Mouse (Mus musculus): Measurements from ENCODE around the gene Erbb2. TPM values are rescaled to one million over a fixed set of nuclear protein-coding genes. Genes with fewer than 3 reads are reported as not detected.

Gene Erbb2
- polyA plus RNA-seq, 1 experiment: 4.0 TPM

- no peak for DNase-seq (ENCODE audit: low read depth in 1 of 2, low spot score in 2 of 2)
- 79% methylated on average over 9 of the region's 9 CpGs for WGBS
- Histone ChIP-seq H3K4me1 (ENCODE audit: control insufficient read depth, insufficient read depth, insufficient read length) (no peaks in the 10 kb centered on the region), H3K27ac (ENCODE audit: insufficient read depth, low read length) (no peak overlapping the region), H3K4me3 (ENCODE audit: extremely low read depth, insufficient read depth, insufficient read length) (no peak overlapping the region), H3K36me3 (ENCODE audit: control insufficient read depth, insufficient read depth, low read length) (no peaks in the 10 kb centered on the region), H3K27me3 (ENCODE audit: control insufficient read depth, insufficient read depth, low read length) (no peaks in the 10 kb centered on the region)
- TF ChIP-seq POLR2A (IDR thresholded peaks at IDR 0.05; ENCODE audit: low read depth, low read length): no peak
Measured at GRCm38 (mm10) chr11:98431743-98432502, 19.7 kb downstream of the Erbb2 start.

GRCm38 (mm10) chr11:98435723-98436122, 23.5 kb downstream of the Erbb2 start:
- TF ChIP-seq CTCF (IDR thresholded peaks at IDR 0.05; ENCODE audit: extremely low read depth, insufficient read depth, insufficient read length, insufficient replicate concordance) (no peak), POLR2A (IDR thresholded peaks at IDR 0.05; ENCODE audit: low read depth, low read length) (no peak)
- no peak for DNase-seq (ENCODE audit: low read depth in 1 of 2, low spot score in 2 of 2)
- WGBS: 87% methylated on average over 9 of the region's 9 CpGs
- H3K4me1 ChIP-seq (ENCODE audit: control insufficient read depth, insufficient read depth, insufficient read length): peaks cover 3% of the 10 kb centered on the region; the same call in 1 of the 2 replicates
- no peak overlapping the region for H3K4me3 ChIP-seq (ENCODE audit: extremely low read depth, insufficient read depth, insufficient read length)
- no peaks in the 10 kb centered on the region for H3K36me3 ChIP-seq (ENCODE audit: control insufficient read depth, insufficient read depth, low read length)
- no peaks in the 10 kb centered on the region for H3K27me3 ChIP-seq (ENCODE audit: control insufficient read depth, insufficient read depth, low read length)
- H3K27ac ChIP-seq (ENCODE audit: insufficient read depth, low read length): no peak overlapping the region

DNA sequence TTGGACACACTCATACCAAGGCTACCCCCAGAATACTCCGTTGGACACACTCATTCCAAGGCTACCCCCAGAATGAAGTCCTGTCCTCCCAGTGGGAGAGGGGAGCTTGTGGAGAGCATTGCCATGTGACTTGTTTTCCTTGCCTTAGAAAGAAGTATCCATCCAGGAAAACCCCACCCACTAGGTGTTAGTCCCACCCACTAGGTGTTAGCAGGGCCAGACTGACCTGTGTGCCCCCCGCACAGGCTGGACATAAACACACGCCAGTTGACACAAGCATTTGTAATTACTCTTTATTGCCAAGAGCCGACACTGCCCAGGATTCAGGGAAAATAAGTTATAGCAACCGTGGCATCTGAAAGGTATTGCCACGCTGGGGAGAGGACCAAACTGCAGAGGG, 25.2 kb downstream of the Erbb2 start:
- Histone ChIP-seq H3K36me3 (ENCODE audit: control insufficient read depth, insufficient read depth, low read length) (no peaks in the 10 kb centered on the region), H3K4me1 (ENCODE audit: control insufficient read depth, insufficient read depth, insufficient read length) (peaks cover 3% of the 10 kb centered on the region; the same call in 1 of the 2 replicates), H3K27ac (ENCODE audit: insufficient read depth, low read length) (no peak overlapping the region), H3K4me3 (ENCODE audit: extremely low read depth, insufficient read depth, insufficient read length) (no peak overlapping the region), H3K27me3 (ENCODE audit: control insufficient read depth, insufficient read depth, low read length) (no peaks in the 10 kb centered on the region)
- DNase-seq (ENCODE audit: low read depth in 1 of 2, low spot score in 2 of 2): no peak
- TF ChIP-seq POLR2A (IDR thresholded peaks at IDR 0.05; ENCODE audit: low read depth, low read length) (no peak), CTCF (IDR thresholded peaks at IDR 0.05; ENCODE audit: extremely low read depth, insufficient read depth, insufficient read length, insufficient replicate concordance) (no peak)
- WGBS: 94% methylated on average over 6 of the region's 6 CpGs

GRCm38 (mm10) chr11:98438331-98439158, 26.3 kb downstream of the Erbb2 start, which contains the start of gene Mien1:
TSS of gene Mien1 (minus strand) at chr11:98438991.
- TF ChIP-seq CTCF (IDR thresholded peaks at IDR 0.05; ENCODE audit: extremely low read depth, insufficient read depth, insufficient read length, insufficient replicate concordance) (peak; percentile 70; the same call in 1 of the 2 replicates), POLR2A (IDR thresholded peaks at IDR 0.05; ENCODE audit: low read depth, low read length) (peak; percentile 48; the same call in 1 of the 2 replicates)
- peak within 1 kb of the TSS; percentile 87 for H3K27ac ChIP-seq (ENCODE audit: insufficient read depth, low read length)
- WGBS: 3% methylated on average over 43 of the region's 43 CpGs
- H3K4me3 ChIP-seq (ENCODE audit: extremely low read depth, insufficient read depth, insufficient read length): peak within 1 kb of the TSS; percentile 94
- peak; percentile 86 to 89 for DNase-seq (ENCODE audit: low read depth in 1 of 2, low spot score in 2 of 2)
- peaks cover 3% of the 10 kb centered on the region; the same call in 1 of the 2 replicates for H3K4me1 ChIP-seq (ENCODE audit: control insufficient read depth, insufficient read depth, insufficient read length)
- H3K27me3 ChIP-seq (ENCODE audit: control insufficient read depth, insufficient read depth, low read length): no peaks in the 10 kb centered on the region
- no peaks in the 10 kb centered on the region for H3K36me3 ChIP-seq (ENCODE audit: control insufficient read depth, insufficient read depth, low read length)

DNA sequence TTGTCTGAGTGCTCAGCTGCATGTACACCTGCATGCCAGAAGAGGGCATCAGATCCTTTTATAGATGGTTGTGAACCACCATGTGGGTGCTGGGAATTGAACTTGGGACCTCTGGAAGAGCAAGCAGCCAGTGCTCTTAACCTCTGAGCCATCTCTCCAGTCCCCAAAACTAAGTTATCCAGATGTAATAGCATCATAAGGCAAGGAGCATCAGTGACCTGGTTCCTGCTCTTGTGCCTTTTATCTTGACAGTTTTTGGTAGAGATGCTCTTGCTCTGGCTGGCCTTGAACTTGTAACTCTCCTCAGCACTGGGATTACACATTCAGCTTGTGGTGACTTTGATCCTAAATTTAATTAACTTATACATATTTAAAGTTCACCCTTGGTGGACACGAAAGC, 31.4 kb downstream of the Erbb2 start:
- no peak for DNase-seq (ENCODE audit: low read depth in 1 of 2, low spot score in 2 of 2)
- H3K27me3 ChIP-seq (ENCODE audit: control insufficient read depth, insufficient read depth, low read length): no peaks in the 10 kb centered on the region
- no peak overlapping the region for H3K27ac ChIP-seq (ENCODE audit: insufficient read depth, low read length)
- H3K4me3 ChIP-seq (ENCODE audit: extremely low read depth, insufficient read depth, insufficient read length): no peak overlapping the region
- TF ChIP-seq POLR2A (IDR thresholded peaks at IDR 0.05; ENCODE audit: low read depth, low read length) (no peak), CTCF (IDR thresholded peaks at IDR 0.05; ENCODE audit: extremely low read depth, insufficient read depth, insufficient read length, insufficient replicate concordance) (no peak)
- peaks cover 8% of the 10 kb centered on the region; the same call in 1 of the 2 replicates for H3K4me1 ChIP-seq (ENCODE audit: control insufficient read depth, insufficient read depth, insufficient read length)
- whole genome bisulfite sequencing: 95% methylated on average over 1 of the region's 1 CpGs
- H3K36me3 ChIP-seq (ENCODE audit: control insufficient read depth, insufficient read depth, low read length): no peaks in the 10 kb centered on the region

DNA sequence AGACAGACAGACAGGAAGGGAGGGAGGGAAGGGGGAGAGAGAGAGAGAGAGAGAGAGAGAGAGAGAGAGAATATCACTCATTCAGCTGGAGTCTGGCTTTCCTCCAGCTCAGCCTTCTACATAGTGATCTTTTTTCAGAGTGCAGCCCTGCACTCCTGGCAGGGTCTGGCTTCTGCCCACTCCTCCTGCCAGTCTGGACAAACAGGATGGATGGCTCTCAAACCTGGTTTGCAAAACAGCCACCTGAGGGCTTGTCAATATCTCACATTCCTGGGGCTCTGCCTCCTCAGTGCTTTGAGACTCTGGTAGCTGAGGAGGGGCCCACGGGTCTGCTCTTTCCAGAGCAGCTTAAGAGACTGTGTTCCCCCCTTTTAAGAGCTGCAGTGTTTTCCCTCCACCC, 33.0 kb downstream of the Erbb2 start:
- no peak for DNase-seq (ENCODE audit: low read depth in 1 of 2, low spot score in 2 of 2)
- Histone ChIP-seq H3K27ac (ENCODE audit: insufficient read depth, low read length) (no peak overlapping the region), H3K4me3 (ENCODE audit: extremely low read depth, insufficient read depth, insufficient read length) (no peak overlapping the region), H3K36me3 (ENCODE audit: control insufficient read depth, insufficient read depth, low read length) (no peaks in the 10 kb centered on the region), H3K27me3 (ENCODE audit: control insufficient read depth, insufficient read depth, low read length) (no peaks in the 10 kb centered on the region), H3K4me1 (ENCODE audit: control insufficient read depth, insufficient read depth, insufficient read length) (peaks cover 21% of the 10 kb centered on the region; the same call in 1 of the 2 replicates)
- 59% methylated on average over 1 of the region's 1 CpGs for WGBS
- TF ChIP-seq CTCF (IDR thresholded peaks at IDR 0.05; ENCODE audit: extremely low read depth, insufficient read depth, insufficient read length, insufficient replicate concordance) (no peak), POLR2A (IDR thresholded peaks at IDR 0.05; ENCODE audit: low read depth, low read length) (no peak)

Data from spleen, adult 2 months (tissue).